Mouse (Mus musculus): Measurements from ENCODE around the gene Slc13a3. TPM values are rescaled to one million over a fixed set of nuclear protein-coding genes. Genes with fewer than 3 reads are reported as not detected.

Slc13a3 gene
- polyA plus RNA-seq, 1 experiment from 2014 or later = 3.8 TPM

- no peak overlapping the region for H3K4me2 ChIP-seq
- H3K4me3 ChIP-seq = no peak overlapping the region
- H3K9ac ChIP-seq = no peak overlapping the region
- no peak overlapping the region for H3K27ac ChIP-seq
- peaks cover 6% of the 10 kb centered on the region; the same call in 1 of the 2 replicates for H3K9me3 ChIP-seq (replicated peaks)
- 68% methylated on average over 5 of the region's 5 CpGs for WGBS (ENCODE audit: insufficient replicate concordance)
- H3K27me3 ChIP-seq (replicated peaks) = no peaks in the 10 kb centered on the region
- no peak for ATAC-seq
- peaks cover 21% of the 10 kb centered on the region for H3K36me3 ChIP-seq
- H3K4me1 ChIP-seq = peaks cover 6% of the 10 kb centered on the region; the same call in 1 of the 2 replicates
Observed at GRCm38 (mm10) chr2:165375478-165375877, 97.6 kb downstream of the Slc13a3 start.

- H3K9me3 ChIP-seq (replicated peaks) = no peaks in the 10 kb centered on the region
- no peak for ATAC-seq
- no peak overlapping the region for H3K4me2 ChIP-seq
- H3K4me3 ChIP-seq = no peak overlapping the region
- H3K9ac ChIP-seq = no peak overlapping the region
- H3K36me3 ChIP-seq = no peaks in the 10 kb centered on the region
- H3K27ac ChIP-seq = no peak overlapping the region
- WGBS (ENCODE audit: insufficient replicate concordance) = 23% methylated on average over 3 of the region's 3 CpGs
- peaks cover 28% of the 10 kb centered on the region for H3K27me3 ChIP-seq (replicated peaks)
- H3K4me1 ChIP-seq = peaks cover 23% of the 10 kb centered on the region
Observed at GRCm38 (mm10) chr2:165371066-165371465, 102.0 kb downstream of the Slc13a3 start.

GRCm38 (mm10) chr2:165370348-165370747 lies 102.7 kb downstream of the Slc13a3 start:
- Histone ChIP-seq H3K4me2 (no peak overlapping the region), H3K9me3 (replicated peaks) (no peaks in the 10 kb centered on the region), H3K36me3 (no peaks in the 10 kb centered on the region), H3K4me3 (no peak overlapping the region), H3K4me1 (peaks cover 17% of the 10 kb centered on the region), H3K27me3 (replicated peaks) (peaks cover 32% of the 10 kb centered on the region), H3K9ac (no peak overlapping the region), H3K27ac (no peak overlapping the region)
- WGBS (ENCODE audit: insufficient replicate concordance) = 38% methylated on average over 3 of the region's 3 CpGs
- no peak for ATAC-seq

DNA sequence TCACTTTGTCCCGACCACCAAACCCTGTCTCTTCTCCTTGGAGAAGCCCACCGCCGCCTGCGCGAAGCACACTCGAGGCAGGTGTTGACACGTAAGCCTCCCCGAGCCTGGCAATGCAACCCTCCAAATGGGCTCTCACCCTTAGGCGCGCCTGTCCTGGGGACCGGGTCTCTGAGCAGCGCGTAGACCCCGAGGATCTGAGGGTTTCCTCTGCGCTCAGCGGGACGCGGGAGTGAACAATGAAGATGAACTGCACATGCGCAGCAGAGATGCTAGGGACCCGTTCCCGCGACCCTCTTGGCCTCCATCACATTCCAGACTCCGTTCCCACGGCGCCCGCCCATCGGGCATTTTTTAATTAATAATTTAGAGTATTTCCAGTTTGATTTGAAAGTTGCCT lies 104.5 kb downstream of the Slc13a3 start, which contains the start of gene Zfp663:
Gene Zfp663, minus strand, starts transcription at position 234 of the 400 bp plus-strand sequence.
- H3K9ac ChIP-seq = no peak within 1 kb of the TSS
- H3K4me2 ChIP-seq = peak within 1 kb of the TSS; percentile 45
- H3K4me3 ChIP-seq = peak within 1 kb of the TSS; percentile 11
- no peaks in the 10 kb centered on the region for H3K36me3 ChIP-seq
- H3K27ac ChIP-seq = no peak within 1 kb of the TSS
- no peaks in the 10 kb centered on the region for H3K9me3 ChIP-seq (replicated peaks)
- H3K27me3 ChIP-seq (replicated peaks) = peaks cover 45% of the 10 kb centered on the region
- peaks cover 17% of the 10 kb centered on the region for H3K4me1 ChIP-seq
- no peak for ATAC-seq
- 5% methylated on average over 27 of the region's 27 CpGs for WGBS (ENCODE audit: insufficient replicate concordance)

- H3K27ac ChIP-seq = no peak overlapping the region
- H3K27me3 ChIP-seq (replicated peaks) = peaks cover 50% of the 10 kb centered on the region
- H3K36me3 ChIP-seq = no peaks in the 10 kb centered on the region
- H3K9me3 ChIP-seq (replicated peaks) = no peaks in the 10 kb centered on the region
- H3K4me2 ChIP-seq = peak overlapping the region; percentile 45
- 3% methylated on average over 13 of the region's 13 CpGs for WGBS (ENCODE audit: insufficient replicate concordance)
- no peak overlapping the region for H3K9ac ChIP-seq
- peak overlapping the region; percentile 11 for H3K4me3 ChIP-seq
- peaks cover 17% of the 10 kb centered on the region for H3K4me1 ChIP-seq
- ATAC-seq = no peak
Observed at GRCm38 (mm10) chr2:165367868-165368439, 105.1 kb downstream of the Slc13a3 start.

DNA sequence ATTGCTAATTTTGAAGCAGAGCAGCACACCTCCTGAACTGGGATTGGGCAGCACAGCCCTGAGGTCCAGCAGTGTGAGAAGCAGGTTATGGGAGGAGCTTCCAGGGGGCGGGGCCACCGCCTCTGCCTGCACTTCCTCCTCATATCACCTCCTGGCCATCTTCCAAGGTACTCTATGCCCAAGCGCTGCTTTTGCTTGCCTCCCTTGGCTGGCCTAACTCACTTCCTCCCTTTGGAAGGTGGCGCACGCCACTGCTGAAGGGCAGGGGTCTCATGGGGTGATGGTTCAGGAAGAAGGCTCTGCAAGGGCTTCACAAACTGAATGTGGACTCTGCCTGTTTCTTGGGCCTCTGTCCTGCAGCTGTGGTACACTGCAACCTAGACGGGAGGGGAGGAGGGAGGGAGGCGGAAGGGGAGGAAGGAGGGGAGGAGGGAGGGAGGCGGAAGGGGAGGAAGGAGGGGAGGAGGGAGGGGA lies 105.9 kb downstream of the Slc13a3 start:
- Histone ChIP-seq H3K4me2 (peak overlapping the region; percentile 19), H3K27ac (no peak overlapping the region), H3K4me3 (no peak overlapping the region), H3K9ac (no peak overlapping the region), H3K9me3 (replicated peaks) (no peaks in the 10 kb centered on the region), H3K36me3 (no peaks in the 10 kb centered on the region), H3K4me1 (peaks cover 17% of the 10 kb centered on the region), H3K27me3 (replicated peaks) (peaks cover 55% of the 10 kb centered on the region)
- 7% methylated on average over 6 of the region's 8 CpGs for WGBS (ENCODE audit: insufficient replicate concordance)
- peak; percentile 57; the same call in 1 of the 2 replicates for ATAC-seq

DNA sequence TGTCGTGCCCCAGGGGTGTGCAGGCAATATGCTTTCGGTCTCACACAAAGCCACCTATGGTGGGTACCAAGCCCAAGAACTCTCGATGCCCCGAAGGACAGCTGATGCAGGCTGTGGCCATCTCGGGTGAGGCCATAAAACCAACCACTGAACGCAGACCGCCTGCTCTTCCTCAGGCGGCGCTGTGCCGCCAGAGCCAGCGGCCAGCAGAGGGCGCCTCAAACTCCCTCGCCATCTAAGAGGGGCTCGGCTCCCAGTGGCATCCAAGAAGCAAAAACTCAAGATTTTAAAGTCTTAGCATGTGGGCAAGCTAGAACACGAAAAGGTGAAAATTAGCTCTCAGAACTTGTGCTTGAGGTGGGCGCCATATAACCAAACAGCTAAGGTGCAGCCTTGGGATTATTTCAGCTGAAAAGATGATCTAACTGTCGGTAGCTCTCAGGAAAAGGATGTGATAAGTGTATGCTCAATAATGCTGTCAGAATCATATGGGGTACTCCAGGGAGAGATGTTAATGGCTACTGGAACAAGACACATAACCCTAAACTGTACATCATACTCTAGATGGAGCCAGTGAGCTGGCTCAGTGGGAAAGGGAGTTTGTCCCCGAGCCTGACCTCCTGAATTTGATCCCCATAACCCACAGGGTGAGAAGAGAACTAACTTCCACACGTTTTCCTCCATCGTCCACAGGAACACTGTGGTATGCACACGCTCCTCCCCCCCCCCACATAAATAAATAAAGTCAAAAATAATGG lies 108.5 kb downstream of the Slc13a3 start:
- H3K27ac ChIP-seq = no peak overlapping the region
- WGBS (ENCODE audit: insufficient replicate concordance) = 9% methylated on average over 21 of the region's 21 CpGs
- H3K27me3 ChIP-seq (replicated peaks) = peaks cover 57% of the 10 kb centered on the region
- H3K4me3 ChIP-seq = no peak overlapping the region
- H3K9me3 ChIP-seq (replicated peaks) = no peaks in the 10 kb centered on the region
- peak overlapping the region; percentile 17; the same call in 1 of the 2 replicates for H3K4me2 ChIP-seq
- no peaks in the 10 kb centered on the region for H3K36me3 ChIP-seq
- no peak for ATAC-seq
- no peak overlapping the region for H3K9ac ChIP-seq
- H3K4me1 ChIP-seq = peaks cover 17% of the 10 kb centered on the region

- H3K4me2 ChIP-seq = no peak overlapping the region
- WGBS (ENCODE audit: insufficient replicate concordance) = 88% methylated on average over 6 of the region's 6 CpGs
- no peaks in the 10 kb centered on the region for H3K36me3 ChIP-seq
- H3K4me3 ChIP-seq = no peak overlapping the region
- H3K27ac ChIP-seq = no peak overlapping the region
- no peaks in the 10 kb centered on the region for H3K9me3 ChIP-seq (replicated peaks)
- H3K4me1 ChIP-seq = peaks cover 15% of the 10 kb centered on the region
- ATAC-seq = no peak
- no peak overlapping the region for H3K9ac ChIP-seq
- H3K27me3 ChIP-seq (replicated peaks) = peaks cover 47% of the 10 kb centered on the region
Observed at GRCm38 (mm10) chr2:165363282-165363681, 109.7 kb downstream of the Slc13a3 start.

DNA sequence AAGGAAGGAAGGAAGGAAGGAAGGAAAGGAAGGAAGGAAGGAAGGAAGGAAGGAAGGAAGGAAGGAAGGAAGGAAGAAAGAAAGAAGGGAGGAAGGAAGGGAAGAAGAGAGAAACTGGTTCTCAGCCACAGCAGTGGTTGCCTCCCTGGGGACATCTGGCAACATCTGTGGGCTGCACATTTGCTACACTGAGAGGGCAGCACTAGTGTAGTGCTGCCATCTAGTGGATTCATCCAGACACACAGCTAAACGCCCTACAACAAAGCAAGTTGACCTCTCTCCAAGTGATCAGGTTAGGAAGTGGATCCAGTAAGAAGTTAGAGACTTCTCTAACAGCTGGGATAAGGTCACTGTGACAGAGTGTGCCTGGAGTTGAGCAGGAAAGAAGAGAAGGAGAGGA lies 112.2 kb downstream of the Slc13a3 start:
- no peak for ATAC-seq
- no peaks in the 10 kb centered on the region for H3K4me1 ChIP-seq
- H3K27ac ChIP-seq = no peak overlapping the region
- no peaks in the 10 kb centered on the region for H3K36me3 ChIP-seq
- H3K9me3 ChIP-seq (replicated peaks) = no peaks in the 10 kb centered on the region
- H3K9ac ChIP-seq = no peak overlapping the region
- 0% methylated on average over 1 of the region's 1 CpGs for WGBS (ENCODE audit: insufficient replicate concordance)
- H3K27me3 ChIP-seq (replicated peaks) = peaks cover 30% of the 10 kb centered on the region
- no peak overlapping the region for H3K4me3 ChIP-seq
- H3K4me2 ChIP-seq = no peak overlapping the region

Other genes starting within 250 kb of the Slc13a3 start
- 0.04 and 0.07 TPM in 2 replicates for gene Cdh22, start 238.4 kb downstream of the Slc13a3 start, polyA plus RNA-seq (2016; fragmentation: Nextera tagmentation; extraction: Ambion mirVana)
- gene Slc35c2, start 185.4 kb downstream of the Slc13a3 start, polyA plus RNA-seq (2016; fragmentation: Nextera tagmentation; extraction: Ambion mirVana) = 41.6 and 46.2 TPM in 2 replicates
- 20.5 and 21.7 TPM in 2 replicates for gene Elmo2, start 146.8 kb downstream of the Slc13a3 start, polyA plus RNA-seq (2016; fragmentation: Nextera tagmentation; extraction: Ambion mirVana)
- 0.14 TPM in 1 of 2 replicates, not detected in the other for gene Zfp663, start 104.5 kb downstream of the Slc13a3 start, polyA plus RNA-seq (2016; fragmentation: Nextera tagmentation; extraction: Ambion mirVana)
- 2.5 and 2.7 TPM in 2 replicates for gene Zfp334, start 85.0 kb downstream of the Slc13a3 start, polyA plus RNA-seq (2016; fragmentation: Nextera tagmentation; extraction: Ambion mirVana)
- 1.5 and 1.8 TPM in 2 replicates for gene Ocstamp, start 72.8 kb downstream of the Slc13a3 start, polyA plus RNA-seq (2016; fragmentation: Nextera tagmentation; extraction: Ambion mirVana)
- gene Trp53rka, start 20.1 kb upstream of the Slc13a3 start, polyA plus RNA-seq (2016; fragmentation: Nextera tagmentation; extraction: Ambion mirVana) = 19.0 and 19.4 TPM in 2 replicates
- 0.72 and 1.1 TPM in 2 replicates for gene Slc2a10, start 30.6 kb upstream of the Slc13a3 start, polyA plus RNA-seq (2016; fragmentation: Nextera tagmentation; extraction: Ambion mirVana)
- 0.07 and 0.36 TPM in 2 replicates for gene Eya2, start 121.8 kb upstream of the Slc13a3 start, polyA plus RNA-seq (2016; fragmentation: Nextera tagmentation; extraction: Ambion mirVana)

All from liver, embryonic 12.5 days (tissue).